Mouse (Mus musculus): ENCODE results near the gene Yipf4.
"Not testable (repeated sequence)": the region's sequence is repeated elsewhere in the genome, so short reads cannot be mapped to it uniquely, and the experiment has no call there.

Yipf4 gene

DNA sequence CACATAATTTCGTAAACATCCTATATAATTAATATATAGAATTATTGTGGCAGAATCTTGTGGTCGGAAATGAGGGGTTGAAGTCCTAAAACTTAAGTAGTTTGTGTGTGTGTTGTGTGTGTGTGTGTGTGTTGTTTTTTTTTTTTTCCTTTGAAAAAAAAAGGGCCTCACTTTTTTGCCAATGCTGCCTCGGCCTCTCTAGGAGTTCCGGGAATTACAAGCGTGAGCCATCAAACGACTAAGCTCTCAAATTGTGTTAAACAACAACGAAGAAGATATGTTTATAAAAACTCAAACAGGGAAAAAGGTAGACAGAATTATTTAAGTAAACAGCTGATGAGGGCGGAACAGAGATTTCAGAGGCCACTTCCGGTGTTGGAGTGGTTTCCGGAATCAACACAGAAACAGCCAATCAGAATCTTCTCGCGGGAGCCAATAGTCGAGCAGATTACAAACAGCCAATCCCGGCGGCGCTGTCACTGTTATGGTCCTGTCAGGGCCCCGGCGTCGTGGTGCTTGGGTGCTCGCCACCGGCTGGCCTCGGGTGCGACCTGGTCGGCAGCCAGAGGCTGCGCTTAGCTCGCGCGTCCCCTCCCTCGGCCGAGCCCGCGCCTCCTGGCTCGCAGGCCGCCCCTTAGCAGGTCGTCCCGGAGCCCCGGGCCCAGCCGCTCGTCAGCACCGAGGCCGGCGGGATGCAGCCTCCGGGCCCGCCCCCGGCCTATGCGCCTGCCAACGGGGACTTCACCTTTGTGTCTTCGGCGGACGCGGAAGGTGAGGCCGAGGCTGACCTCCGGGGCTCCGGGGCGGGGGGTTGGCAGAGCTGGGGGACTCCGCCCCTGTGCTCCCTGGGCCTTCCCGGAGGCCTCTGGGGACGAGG lies at the start of gene Yipf4:
Yipf4 (plus strand) TSS at position 470 of the 877 bp plus-strand sequence.
- DNase-seq (ENCODE audit: low spot score) = peak; percentile 99

- DNase-seq (ENCODE audit: low spot score) = no peak
These were observed 48.8 kb upstream of the Yipf4 start for GRCm38 (mm10) chr17:74440486-74440885.

- DNase-seq (ENCODE audit: low spot score) = no peak
These were observed 39.5 kb upstream of the Yipf4 start for GRCm38 (mm10) chr17:74449776-74450175.

DNA sequence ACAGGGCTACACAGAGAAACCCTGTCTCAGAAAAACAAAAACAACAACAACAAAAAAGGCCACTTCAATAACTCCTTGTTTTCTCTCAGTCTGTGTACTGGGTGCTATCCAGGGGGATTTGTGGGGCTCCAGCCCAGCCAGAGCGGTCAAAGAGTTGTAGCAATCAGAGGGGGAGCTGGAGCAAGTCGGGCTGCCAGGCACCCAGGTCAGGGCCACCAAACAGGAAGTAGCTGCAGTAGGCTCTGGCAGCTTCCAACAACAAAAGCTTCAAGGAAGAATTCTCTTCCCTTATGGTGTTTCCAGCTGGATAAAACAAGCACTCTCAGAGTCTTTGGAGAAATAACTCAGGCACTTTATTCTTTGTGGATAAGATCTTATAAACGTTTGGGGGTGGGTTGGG lies 35.4 kb upstream of the Yipf4 start:
- no peak for DNase-seq (ENCODE audit: low spot score)

DNA sequence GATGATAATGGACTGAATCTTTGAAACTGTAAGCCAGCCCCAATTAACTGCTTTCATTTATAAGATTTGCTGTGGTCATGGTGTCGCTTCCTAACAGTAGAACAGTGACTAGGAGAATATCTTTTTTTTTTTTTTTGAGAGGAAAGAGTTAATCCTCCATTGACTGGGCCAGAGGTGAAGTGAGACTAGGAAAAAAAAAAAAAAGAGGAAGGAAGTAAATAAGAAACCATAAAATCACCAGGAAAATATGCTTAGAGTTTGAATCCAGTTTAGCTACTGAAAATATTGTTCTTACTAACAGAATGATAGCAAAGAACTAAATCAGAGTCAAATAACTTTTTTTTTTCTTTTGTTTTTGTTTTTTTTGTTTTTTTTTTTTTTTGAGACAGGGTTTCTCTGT lies 34.6 kb upstream of the Yipf4 start:
- no peak for DNase-seq (ENCODE audit: low spot score)

GRCm38 (mm10) chr17:74455426-74455825 lies 33.9 kb upstream of the Yipf4 start:
- no peak for DNase-seq (ENCODE audit: low spot score)

GRCm38 (mm10) chr17:74456825-74457224 lies 32.5 kb upstream of the Yipf4 start:
- no peak for DNase-seq (ENCODE audit: low spot score)

DNA sequence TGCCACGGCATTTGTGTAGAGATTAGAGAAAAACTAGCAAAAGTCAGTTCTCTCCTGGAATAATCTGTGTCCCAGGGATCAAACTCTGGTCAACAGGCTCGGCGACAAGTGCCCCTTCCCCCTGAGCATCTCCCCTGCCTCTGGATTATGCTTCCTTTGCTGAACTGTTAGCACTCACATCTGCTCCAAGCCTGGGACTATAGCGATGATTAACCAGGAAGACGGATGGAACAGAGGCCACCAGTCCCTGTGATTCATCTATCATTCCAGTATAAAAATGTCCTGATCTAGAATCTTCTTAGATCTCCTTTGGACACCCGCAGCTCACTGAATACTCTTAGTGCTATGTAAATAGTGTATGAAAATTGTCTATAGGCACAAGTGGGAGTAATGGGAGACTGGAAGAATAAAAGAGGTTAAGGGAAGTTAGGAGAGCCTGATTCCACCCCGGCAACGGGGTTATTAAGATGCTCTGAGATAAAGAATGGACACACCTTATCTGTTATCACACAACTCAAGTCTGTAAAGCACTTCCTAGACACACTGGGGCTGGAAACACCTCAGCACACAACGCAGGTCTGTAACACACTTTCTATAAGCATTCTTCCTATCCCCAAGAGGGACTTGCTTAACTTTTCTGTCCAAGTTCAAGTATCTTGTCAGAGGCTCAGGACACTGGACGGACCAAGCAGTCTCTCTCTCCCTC lies 31.2 kb upstream of the Yipf4 start:
- no peak for DNase-seq (ENCODE audit: low spot score)

GRCm38 (mm10) chr17:74458711-74459408 lies 30.4 kb upstream of the Yipf4 start, which contains the start of gene Nlrc4:
Gene Nlrc4 (minus strand): TSS chr17:74459142.
- no peak for DNase-seq (ENCODE audit: low spot score)

DNA sequence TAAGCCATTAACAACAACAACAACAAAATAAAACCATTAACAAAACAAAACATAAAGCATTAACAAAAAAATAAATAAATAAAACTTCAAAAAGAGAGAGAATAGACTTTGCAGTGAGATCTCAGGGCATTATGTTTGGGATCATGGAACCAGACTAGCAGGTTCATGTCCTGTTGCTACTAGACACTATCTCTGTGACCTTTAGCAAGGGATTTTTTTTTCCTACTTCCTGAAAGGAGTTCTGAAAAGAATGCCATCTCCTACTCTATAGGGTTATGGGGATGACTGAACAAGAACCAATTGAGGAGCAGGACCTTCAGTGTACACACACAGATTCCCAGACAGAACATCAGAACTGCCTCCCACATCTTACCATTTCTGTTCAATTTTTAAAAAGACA lies 25.8 kb upstream of the Yipf4 start:
- DNase-seq (ENCODE audit: low spot score) = no peak

DNA sequence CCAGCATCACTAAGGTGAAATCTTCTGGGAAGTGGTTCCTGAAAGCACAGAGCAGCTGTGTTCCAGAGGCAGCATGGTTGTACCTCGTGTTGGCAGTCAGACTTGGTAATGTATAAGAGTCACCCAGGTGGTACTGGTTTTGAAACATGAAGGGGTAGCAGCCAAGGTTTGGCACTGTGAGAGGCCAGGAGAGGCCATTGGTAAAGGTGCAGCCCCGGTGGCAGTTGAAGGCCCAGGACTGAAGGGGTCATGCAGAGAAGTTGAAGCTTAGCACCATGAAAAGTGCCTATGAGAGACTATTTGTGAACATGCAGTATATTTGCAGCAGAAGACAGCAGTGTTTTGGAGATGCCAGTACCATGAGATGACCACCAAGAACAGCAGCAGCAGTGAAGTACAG lies 21.3 kb upstream of the Yipf4 start:
- not testable (repeated sequence) for DNase-seq (ENCODE audit: low spot score)

- not testable (repeated sequence) for DNase-seq (ENCODE audit: low spot score)
These were observed 19.2 kb upstream of the Yipf4 start for GRCm38 (mm10) chr17:74470133-74470532.

GRCm38 (mm10) chr17:74480361-74481069 lies 8.8 kb upstream of the Yipf4 start:
- no peak for DNase-seq (ENCODE audit: low spot score)

- DNase-seq (ENCODE audit: low spot score) = no peak
These were observed 568 bp downstream of the Yipf4 start for GRCm38 (mm10) chr17:74489901-74490220.

- no peak for DNase-seq (ENCODE audit: low spot score)
These were observed 2.3 kb downstream of the Yipf4 start for GRCm38 (mm10) chr17:74491565-74491964.

GRCm38 (mm10) chr17:74500204-74500603 lies 10.9 kb downstream of the Yipf4 start:
- DNase-seq (ENCODE audit: low spot score) = no peak

- no peak for DNase-seq (ENCODE audit: low spot score)
These were observed 11.8 kb downstream of the Yipf4 start for GRCm38 (mm10) chr17:74501085-74501484.

DNA sequence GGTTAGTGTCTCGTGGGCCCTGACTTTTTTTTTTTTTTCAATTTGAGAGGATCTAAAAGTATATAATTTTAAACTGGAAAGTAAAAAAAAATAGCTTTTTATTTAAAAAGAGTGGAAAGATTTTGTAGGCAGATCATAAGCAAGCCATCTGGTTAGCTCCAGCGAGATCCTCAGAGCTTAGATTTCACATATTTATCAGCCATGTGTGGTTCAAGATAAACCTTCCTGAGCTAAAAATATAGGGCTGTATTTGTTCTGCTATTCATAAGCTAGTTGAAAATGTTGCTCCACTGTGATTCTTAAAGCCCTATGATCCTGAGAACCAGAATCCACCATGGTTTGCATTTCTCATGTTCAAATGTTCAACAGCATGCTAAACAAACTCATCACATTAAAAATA lies 18.6 kb downstream of the Yipf4 start:
- DNase-seq (ENCODE audit: low spot score) = no peak

DNA sequence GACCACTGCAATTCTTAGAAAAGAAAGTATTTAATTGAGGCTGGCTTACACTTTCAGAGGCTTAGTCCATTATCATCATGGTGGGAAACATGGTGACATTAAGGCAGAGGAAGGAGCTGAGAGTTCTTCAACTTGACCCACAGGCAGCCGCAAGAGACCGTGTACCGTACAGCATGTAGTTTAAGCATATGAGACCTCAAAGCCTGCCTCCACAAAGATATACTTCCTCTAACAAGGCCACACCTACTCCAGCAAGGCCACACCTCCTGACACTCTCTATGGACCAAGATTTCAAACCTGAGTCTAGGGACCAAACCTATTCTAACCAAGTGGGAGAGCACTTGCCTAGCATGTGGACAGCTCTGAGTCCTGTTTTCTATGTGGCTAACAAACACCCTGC lies 19.3 kb downstream of the Yipf4 start:
- DNase-seq (ENCODE audit: low spot score) = no peak

GRCm38 (mm10) chr17:74512308-74512707 lies 23.0 kb downstream of the Yipf4 start:
- DNase-seq (ENCODE audit: low spot score) = no peak

GRCm38 (mm10) chr17:74522797-74523723 lies 33.8 kb downstream of the Yipf4 start:
- DNase-seq (ENCODE audit: low spot score) = peak; percentile 54

All from adipocyte (in vitro differentiated cells).